Mouse (Mus musculus) lung, postnatal 0 days (tissue): ENCODE results near the gene Gm26620. TPM values are rescaled to one million over a fixed set of nuclear protein-coding genes. Genes with fewer than 3 reads are reported as not detected.

ENCODE experiments used
- ATAC-seq: fragments of 200-750 bp; cut with Nextera tagmentation; 2 replicates; pipeline ENCODE4 v1.8.0; 2017; ENCODE audit warnings: moderate library complexity
- DNase-seq: peaks from one replicate; pipeline ENCODE4 v3.0.0-alpha.2; 2016; ENCODE audit warnings: low spot score
- H3K27ac ChIP-seq: fragments of 300-500 bp; sonication (generic); 2 replicates; pipeline ENCODE4 v1.5.1; 2014; ENCODE audit warnings: antibody characterized with exemption, mild to moderate bottlenecking, low read length, mixed read lengths
- H3K27me3 ChIP-seq: fragments of 300-500 bp; sonication (generic); replicated peaks from 2 replicates; pipeline ENCODE4 v1.6.1; 2014; ENCODE audit warnings: low read length, mixed read lengths; ENCODE audit not compliant: insufficient read depth
- H3K36me3 ChIP-seq: fragments of 300-500 bp; sonication (generic); 2 replicates; pipeline ENCODE4 v1.6.1; 2014; ENCODE audit warnings: low read length, mixed read lengths; ENCODE audit not compliant: insufficient read depth
- H3K4me1 ChIP-seq: fragments of 300-500 bp; sonication (generic); 2 replicates; pipeline ENCODE4 v1.6.1; 2014; ENCODE audit warnings: antibody characterized with exemption, low read depth, low read length, mixed read lengths; ENCODE audit not compliant: insufficient read depth
- H3K4me2 ChIP-seq: fragments of 300-500 bp; sonication (generic); replicated peaks from 2 replicates; pipeline ENCODE4 v1.6.1; 2014; ENCODE audit warnings: low read depth, mild to moderate bottlenecking, low read length, moderate library complexity, mixed read lengths
- H3K4me3 ChIP-seq: fragments of 300-500 bp; sonication (generic); 2 replicates; pipeline ENCODE4 v1.5.1; 2014; ENCODE audit warnings: low read depth, low read length
- H3K9ac ChIP-seq: fragments of 300-500 bp; sonication (generic); replicated peaks from 2 replicates; pipeline ENCODE4 v1.6.1; 2014; ENCODE audit warnings: low read depth, mild to moderate bottlenecking
- H3K9me3 ChIP-seq: fragments of 300-500 bp; sonication (generic); 2 replicates; pipeline ENCODE4 v1.6.1; 2016; ENCODE audit warnings: low read length, mixed read lengths
- CTCF ChIP-seq: IDR thresholded peaks from 2 replicates; pipeline ENCODE4 v1.5.1; 2016; ENCODE audit warnings: antibody characterized with exemption, mild to moderate bottlenecking
- EP300 ChIP-seq: IDR thresholded peaks from 2 replicates; pipeline ENCODE4 v1.6.1; 2016; ENCODE audit warnings: antibody characterized with exemption, mild to moderate bottlenecking, control low read depth
- WGBS: fragments of 180-500 bp; shearing (Covaris S2); extraction: QIAGEN DNeasy Blood & Tissue Kit; methylation state at CpG from one replicate; pipeline ENCODE4 v1.1.7; 2014; 5-methylcytosine and 5-hydroxymethylcytosine counted together
- polyA plus RNA-seq: library from polyadenylated mRNA; unstranded; fragments of >200 nt; fragmentation: Nextera tagmentation; extraction: Ambion mirVana; gene quantifications from 2 replicates; pipeline ENCODE4 v1.2.1, GENCODE M21; 2015

The Gm26620 gene
- polyA plus RNA-seq, 1 experiment from 2014 or later = 0.79 TPM

DNA sequence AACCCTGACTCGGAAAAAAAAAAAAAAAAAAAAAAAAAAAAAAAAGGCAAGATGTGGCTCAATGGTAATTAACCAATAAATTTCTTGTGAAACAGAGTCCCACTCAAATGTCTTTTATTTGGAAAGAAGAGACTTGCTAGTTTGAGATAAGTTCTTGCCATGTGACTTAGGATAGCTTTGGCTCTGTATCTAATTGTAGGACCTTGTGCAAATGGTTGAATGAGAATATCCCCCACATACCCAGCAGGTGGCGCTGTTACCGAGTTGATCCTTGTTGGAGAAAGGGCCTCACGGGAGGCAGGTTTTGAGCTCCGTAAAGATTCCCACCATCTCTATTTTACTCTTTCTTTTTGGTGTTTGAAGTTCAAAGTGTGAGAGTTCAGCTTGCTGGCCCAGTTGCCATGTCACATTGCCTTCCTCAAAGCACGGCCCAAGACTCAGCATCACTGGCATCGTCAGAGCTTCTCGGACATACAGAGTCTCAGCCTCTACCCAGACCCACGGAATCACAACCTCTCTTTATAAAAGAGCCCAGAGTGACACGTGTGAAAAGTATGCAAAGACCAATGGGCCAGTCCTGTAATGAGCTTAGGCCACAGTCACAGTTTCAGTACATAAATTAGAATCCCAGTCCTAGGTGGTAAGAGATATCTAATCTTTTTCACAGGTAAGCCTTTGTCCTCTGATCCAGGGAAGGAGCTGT lies 16.8 kb downstream of the Gm26620 start:
- Histone ChIP-seq H3K9ac (no peak overlapping the region), H3K27ac (no peak overlapping the region), H3K36me3 (no peaks in the 10 kb centered on the region), H3K27me3 (no peaks in the 10 kb centered on the region; the same call in 1 of the 2 replicates), H3K4me1 (no peaks in the 10 kb centered on the region), H3K4me3 (no peak overlapping the region), H3K9me3 (no peaks in the 10 kb centered on the region), H3K4me2 (no peak overlapping the region)
- DNase-seq (peak; percentile 88), ATAC-seq (peak; percentile 55)
- TF ChIP-seq CTCF (peak; percentile 85), EP300 (no peak)
- WGBS = 30% methylated on average over 10 of the region's 10 CpGs

DNA sequence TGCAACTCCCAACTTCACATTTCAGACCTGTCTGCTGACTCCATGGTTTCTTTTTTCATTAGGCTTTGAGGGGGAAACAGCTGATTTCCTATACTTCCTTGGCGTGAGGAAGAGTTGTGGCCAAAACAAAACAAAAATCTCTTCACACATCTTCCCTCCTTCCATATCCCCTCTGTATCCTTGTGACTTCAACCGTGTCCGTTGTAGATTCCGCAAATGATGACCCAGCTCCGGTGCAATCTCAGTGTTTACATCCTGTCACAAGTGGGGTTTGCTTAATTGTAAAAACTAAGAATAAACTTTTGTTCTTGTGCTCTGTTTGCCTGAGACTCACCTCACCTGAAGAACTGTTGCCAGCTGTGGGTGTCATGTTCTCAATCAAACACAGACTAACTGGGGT lies 18.6 kb downstream of the Gm26620 start:
- H3K27ac ChIP-seq = no peak overlapping the region
- DNase-seq (no peak), ATAC-seq (no peak)
- no peak overlapping the region for H3K9ac ChIP-seq
- WGBS = 20% methylated on average over 5 of the region's 5 CpGs
- no peak for TF ChIP-seq CTCF
- no peak for TF ChIP-seq EP300
- peaks cover 2% of the 10 kb centered on the region for H3K4me1 ChIP-seq
- no peaks in the 10 kb centered on the region for H3K36me3 ChIP-seq
- peaks cover 15% of the 10 kb centered on the region for H3K27me3 ChIP-seq
- H3K4me3 ChIP-seq = no peak overlapping the region
- no peaks in the 10 kb centered on the region for H3K9me3 ChIP-seq
- no peak overlapping the region for H3K4me2 ChIP-seq

DNA sequence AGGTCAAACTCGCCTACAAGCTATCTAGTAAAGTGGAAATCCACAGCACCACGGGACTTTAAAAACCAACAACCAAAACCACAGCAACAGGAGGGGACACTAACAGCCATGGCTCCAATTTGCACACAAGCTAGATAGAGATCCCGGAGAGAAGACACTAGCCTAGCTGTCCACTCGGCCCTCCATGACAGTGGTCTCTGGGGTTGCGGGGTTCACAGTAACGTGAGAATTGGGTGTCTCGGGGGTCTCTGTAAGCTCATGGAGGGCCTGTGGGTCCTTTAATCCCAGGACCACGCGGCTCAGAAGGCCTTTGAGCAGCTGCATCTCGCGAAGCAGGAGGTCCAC lies 22.2 kb downstream of the Gm26620 start:
- H3K4me1 ChIP-seq = peaks cover 4% of the 10 kb centered on the region
- H3K36me3 ChIP-seq = no peaks in the 10 kb centered on the region
- DNase-seq (no peak), ATAC-seq (no peak)
- H3K27me3 ChIP-seq = peaks cover 19% of the 10 kb centered on the region
- 24% methylated on average over 11 of the region's 11 CpGs for WGBS
- H3K9me3 ChIP-seq = no peaks in the 10 kb centered on the region
- peak overlapping the region; percentile 29; the same call in 1 of the 2 replicates for H3K4me3 ChIP-seq
- H3K27ac ChIP-seq = no peak overlapping the region
- TF ChIP-seq EP300 = no peak
- no peak for TF ChIP-seq CTCF
- no peak overlapping the region for H3K9ac ChIP-seq
- peak overlapping the region; percentile 49 for H3K4me2 ChIP-seq

DNA sequence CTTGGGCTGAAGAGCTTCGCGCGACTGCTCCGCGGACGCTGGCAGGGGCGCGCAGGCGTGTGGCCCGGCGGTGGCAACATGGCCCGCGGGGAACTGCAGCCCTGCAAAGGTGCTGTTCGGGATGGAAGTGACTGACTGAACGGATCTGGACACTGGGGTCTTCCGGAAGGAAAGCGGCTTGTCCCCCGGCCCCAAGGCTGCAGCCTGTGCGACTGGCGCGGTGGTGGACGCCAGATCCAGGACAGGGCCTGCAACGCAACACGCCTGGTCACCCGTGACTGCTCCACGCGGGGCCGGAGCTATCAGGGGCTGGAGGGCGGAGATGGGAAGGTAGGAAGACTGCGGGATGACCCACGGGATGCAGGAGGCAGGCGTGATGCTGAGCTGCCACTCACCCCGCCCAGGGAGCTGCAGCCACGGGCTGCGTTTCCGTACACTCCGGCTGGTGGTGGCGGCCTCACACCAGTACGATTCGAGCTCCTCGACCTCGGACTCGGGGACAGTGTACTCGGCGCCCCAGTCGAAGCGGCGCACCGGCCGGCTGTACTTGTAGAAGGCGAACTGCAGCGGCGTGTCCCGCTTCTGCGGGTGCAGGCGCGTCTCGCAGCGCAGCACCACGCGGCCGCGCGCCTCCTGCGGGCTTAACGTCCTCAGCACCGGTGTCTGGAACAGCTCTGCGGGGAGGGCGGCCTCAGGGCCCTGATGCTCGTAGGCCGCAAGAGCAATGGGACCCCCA lies 22.8 kb downstream of the Gm26620 start:
- TF ChIP-seq EP300 = no peak
- 0 out of 2 replicates have a peak, but pooled peaks have one; percentile 9 for TF ChIP-seq CTCF
- WGBS = 2% methylated on average over 60 of the region's 71 CpGs
- H3K4me3 ChIP-seq = peak overlapping the region; percentile 29
- no peaks in the 10 kb centered on the region for H3K9me3 ChIP-seq
- H3K36me3 ChIP-seq = no peaks in the 10 kb centered on the region
- H3K27me3 ChIP-seq = peaks cover 19% of the 10 kb centered on the region
- H3K4me1 ChIP-seq = peaks cover 4% of the 10 kb centered on the region
- ATAC-seq (peak; percentile 40), DNase-seq (peak; percentile 5)
- no peak overlapping the region for H3K27ac ChIP-seq
- H3K4me2 ChIP-seq = peak overlapping the region; percentile 49
- H3K9ac ChIP-seq = no peak overlapping the region

DNA sequence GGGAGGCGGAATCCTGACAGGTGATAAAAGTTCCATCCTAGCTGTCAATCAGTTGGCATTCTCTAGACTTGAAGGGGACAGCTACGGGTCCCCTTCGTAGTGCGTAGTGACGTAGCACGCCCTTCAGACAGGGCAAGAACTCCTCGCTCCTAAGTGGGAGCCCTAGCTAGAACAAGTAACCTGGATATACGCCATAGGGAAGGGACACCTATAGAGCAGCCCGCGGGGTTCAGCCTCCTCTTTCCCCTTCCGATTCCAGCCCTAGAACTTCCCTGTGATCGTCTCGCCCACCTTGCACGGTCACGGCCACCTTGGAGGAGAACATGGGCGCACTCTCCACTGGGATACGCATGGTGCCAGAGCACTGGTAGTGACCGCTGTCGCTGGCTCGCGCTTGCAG lies 23.5 kb downstream of the Gm26620 start:
- Histone ChIP-seq H3K36me3 (no peaks in the 10 kb centered on the region), H3K9me3 (no peaks in the 10 kb centered on the region), H3K27me3 (peaks cover 19% of the 10 kb centered on the region), H3K4me3 (peak overlapping the region; percentile 29), H3K9ac (no peak overlapping the region), H3K4me2 (peak overlapping the region; percentile 49), H3K4me1 (peaks cover 4% of the 10 kb centered on the region), H3K27ac (no peak overlapping the region)
- 5% methylated on average over 21 of the region's 21 CpGs for WGBS
- TF ChIP-seq EP300 (no peak), CTCF (no peak)
- DNase-seq (no peak), ATAC-seq (no peak)

DNA sequence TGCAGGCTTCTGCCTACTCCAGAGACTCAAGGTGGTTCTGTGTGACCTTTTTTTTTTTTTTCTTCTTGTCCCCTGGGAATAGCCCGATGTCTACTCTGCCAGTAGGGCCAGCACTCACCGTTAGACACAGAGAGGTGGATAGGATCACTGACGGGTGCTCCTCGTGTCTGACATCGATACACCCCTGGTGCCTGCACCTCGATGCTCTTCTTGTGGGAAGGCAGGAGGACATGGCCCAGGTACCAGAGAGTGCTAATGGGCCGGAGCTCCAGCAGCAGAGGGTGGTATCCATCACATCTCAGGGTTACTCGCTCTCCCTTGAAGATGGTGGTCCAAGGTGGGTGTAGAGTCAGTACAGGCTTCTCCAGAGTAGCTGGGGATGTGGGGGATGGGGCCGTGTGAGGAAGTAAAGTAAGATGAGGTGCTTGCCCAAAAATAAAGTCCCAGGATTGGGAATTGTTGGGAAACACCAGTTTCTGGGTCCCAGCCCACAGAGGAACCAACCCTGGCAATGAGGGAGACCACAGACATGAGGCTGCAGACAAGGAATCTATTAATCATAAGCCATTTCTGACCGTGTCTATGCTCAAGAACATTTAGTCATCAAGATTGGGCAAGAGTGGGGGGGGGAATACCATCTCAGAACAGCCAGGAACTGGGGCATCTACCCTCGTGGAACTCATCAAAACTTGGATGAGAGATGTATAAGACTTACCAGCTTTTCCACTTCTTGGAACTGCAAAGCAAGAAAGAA lies 27.2 kb downstream of the Gm26620 start:
- Histone ChIP-seq H3K9me3 (no peaks in the 10 kb centered on the region), H3K36me3 (no peaks in the 10 kb centered on the region), H3K4me2 (no peak overlapping the region), H3K4me1 (peaks cover 4% of the 10 kb centered on the region), H3K4me3 (no peak overlapping the region), H3K27ac (no peak overlapping the region), H3K27me3 (peaks cover 16% of the 10 kb centered on the region), H3K9ac (no peak overlapping the region)
- WGBS = 75% methylated on average over 11 of the region's 11 CpGs
- TF ChIP-seq CTCF (no peak), EP300 (no peak)
- DNase-seq (no peak), ATAC-seq (no peak)
